In the genomic region with DNA sequence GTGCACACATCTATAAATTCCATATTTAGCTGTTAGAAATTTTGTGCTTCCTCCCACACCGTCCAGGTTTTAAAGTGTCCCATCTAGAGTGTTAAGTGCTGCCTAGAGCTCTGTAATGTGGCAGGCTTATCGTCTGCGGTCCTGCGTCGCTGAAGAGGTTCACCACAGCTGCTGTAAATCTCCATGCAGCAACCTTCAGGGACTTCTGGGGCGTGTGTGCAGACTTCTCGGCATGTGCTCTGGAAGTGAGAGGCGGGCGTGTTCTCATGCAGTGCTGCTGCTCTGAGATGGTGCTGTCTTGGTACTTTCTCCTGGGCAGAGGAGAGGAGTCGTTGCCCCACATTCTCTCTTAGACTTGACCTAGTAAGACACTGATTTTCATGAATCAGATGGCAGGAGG, we compare ENCODE assay signal across 13 mouse cellular contexts. TPM values are rescaled to one million over a fixed set of nuclear protein-coding genes. Genes with fewer than 3 reads are reported as not detected.
DNase-seq lines count a peak whose midpoint lies in the region; ATAC-seq and TF ChIP-seq lines count a peak whose summit lies in the region.
"Had no signal": no experiment of that assay in that cellular context is flagged by ENCODE, and none has a peak within 500 bp of the region (broad histone marks: within the 10 kb centered on the region; RNA-seq: fewer than 3 reads in every experiment).

No protein-coding gene starts in this region.

- H3K27ac ChIP-seq in kidney, embryonic 15.5 days = peak overlapping the region; percentile 63
- peak overlapping the region; percentile 30; the same call in 1 of the 2 replicates for H3K27ac ChIP-seq in stomach, embryonic 16.5 days (ENCODE audit: low read length)
- H3K27ac ChIP-seq in stomach, postnatal 0 days (replicated peaks) = no peak overlapping the region
- H3K27ac ChIP-seq: intestine, embryonic 15.5 days; macrophage had no signal

- no peak overlapping the region for H3K4me2 ChIP-seq in kidney, embryonic 15.5 days
- no peak overlapping the region for H3K4me2 ChIP-seq in stomach, embryonic 16.5 days (ENCODE audit: low read depth, low read length)
- H3K4me2 ChIP-seq in stomach, postnatal 0 days (replicated peaks; ENCODE audit: low read depth) = no peak overlapping the region
- H3K4me2 ChIP-seq: intestine, embryonic 15.5 days had no signal

- DNase-seq in frontal cortex, postnatal 10 days (ENCODE audit: low spot score in 2 of 2) = no peak
- DNase-seq in kidney, postnatal 14 days = no peak
- no peak for DNase-seq in stomach, postnatal 0 days (ENCODE audit: low spot score)
- no peak for DNase-seq in cerebellum, adult 9-11 months
- DNase-seq: adrenal gland, adult 2 months; gastrocnemius, postnatal 25 days had no signal

- peaks cover 29% of the 10 kb centered on the region for H3K4me1 ChIP-seq in kidney, embryonic 15.5 days
- H3K4me1 ChIP-seq in stomach, embryonic 16.5 days (ENCODE audit: control insufficient read depth, insufficient read depth, low read length) = peaks cover 16% of the 10 kb centered on the region
- H3K4me1 ChIP-seq in stomach, postnatal 0 days (replicated peaks; ENCODE audit: control insufficient read depth, insufficient read depth) = 0 out of 2 replicates have a peak, but pooled peaks cover 2% of the 10 kb centered on the region

- H3K36me3 ChIP-seq in kidney, embryonic 15.5 days = no peaks in the 10 kb centered on the region
- no peaks in the 10 kb centered on the region for H3K36me3 ChIP-seq in stomach, embryonic 16.5 days (ENCODE audit: control insufficient read depth, insufficient read depth, low read length)
- H3K36me3 ChIP-seq in stomach, postnatal 0 days (ENCODE audit: control insufficient read depth, insufficient read depth, low read length) = no peaks in the 10 kb centered on the region
- H3K36me3 ChIP-seq: intestine, embryonic 15.5 days had no signal

- WGBS in kidney, embryonic 15.5 days = 21% methylated on average over 10 of the region's 10 CpGs
- WGBS in stomach, embryonic 16.5 days = 34% methylated on average over 10 of the region's 10 CpGs
- 32% methylated on average over 10 of the region's 10 CpGs for WGBS in stomach, postnatal 0 days

- H3K9me3 ChIP-seq in kidney, embryonic 15.5 days (replicated peaks) = no peaks in the 10 kb centered on the region
- no peaks in the 10 kb centered on the region for H3K9me3 ChIP-seq in stomach, embryonic 16.5 days (replicated peaks; ENCODE audit: control insufficient read depth, low read length)
- no peaks in the 10 kb centered on the region for H3K9me3 ChIP-seq in stomach, postnatal 0 days (ENCODE audit: control insufficient read depth, low read length)
- H3K9me3 ChIP-seq: intestine, embryonic 15.5 days had no signal

- H3K4me3 ChIP-seq in kidney, embryonic 15.5 days (replicated peaks) = no peak overlapping the region
- no peak overlapping the region for H3K4me3 ChIP-seq in stomach, embryonic 16.5 days (replicated peaks; ENCODE audit: low read length)
- no peak overlapping the region for H3K4me3 ChIP-seq in stomach, postnatal 0 days (ENCODE audit: low read depth, low read length)
- H3K4me3 ChIP-seq: intestine, embryonic 15.5 days; myocyte had no signal

- no peak for TF ChIP-seq EP300 in stomach, postnatal 0 days (optimal IDR thresholded peaks at IDR 0.05)

- TF ChIP-seq CTCF in stomach, postnatal 0 days (IDR thresholded peaks at IDR 0.05; ENCODE audit: low read depth) = no peak

- ATAC-seq in frontal cortex, adult (ENCODE audit: low TSS enrichment) = peak; percentile 56
- ATAC-seq in kidney, embryonic 15.5 days (replicated peaks; ENCODE audit: low FRiP score) = no peak
- no peak for ATAC-seq in stomach, embryonic 16.5 days (ENCODE audit: insufficient read depth, low FRiP score)
- no peak for ATAC-seq in stomach, postnatal 0 days (ENCODE audit: low FRiP score, low TSS enrichment)
- ATAC-seq in cerebellum, adult (ENCODE audit: insufficient number of reproducible peaks, low FRiP score, low TSS enrichment) = no peak
- ATAC-seq: intestine, embryonic 15.5 days had no signal

- H3K27me3 ChIP-seq in kidney, embryonic 15.5 days = no peaks in the 10 kb centered on the region
- no peaks in the 10 kb centered on the region for H3K27me3 ChIP-seq in stomach, embryonic 16.5 days (ENCODE audit: control insufficient read depth, insufficient read depth, low read length)
- H3K27me3 ChIP-seq in stomach, postnatal 0 days (ENCODE audit: control insufficient read depth, insufficient read depth, low read length) = no peaks in the 10 kb centered on the region
- H3K27me3 ChIP-seq: intestine, embryonic 15.5 days had no signal

- no peak overlapping the region for H3K9ac ChIP-seq in kidney, embryonic 15.5 days
- 0 out of 2 replicates have a peak overlapping the region, but pooled peaks have one; percentile 36 for H3K9ac ChIP-seq in stomach, embryonic 16.5 days (ENCODE audit: low read length)
- no peak overlapping the region for H3K9ac ChIP-seq in stomach, postnatal 0 days (ENCODE audit: low read length)
- H3K9ac ChIP-seq: intestine, embryonic 15.5 days had no signal

RNA-seq across cellular contexts. Expression of a gene that starts 32.9 kb away (rescaled TPM):
- polyA plus RNA-seq in kidney, embryonic 15.5 days (2015; fragmentation: Nextera tagmentation; extraction: Ambion mirVana) = 26.7 and 28.8 TPM in 2 replicates
- 19.4 and 20.2 TPM in 2 replicates for polyA plus RNA-seq in stomach, embryonic 16.5 days (2015; fragmentation: Nextera tagmentation; extraction: Ambion mirVana)
- polyA plus RNA-seq in stomach, postnatal 0 days (2015; fragmentation: Nextera tagmentation; extraction: Ambion mirVana) = 23.0 TPM in 2 replicates
